Mouse (Mus musculus): Measurements from ENCODE around the gene Sirt3.

DNA sequence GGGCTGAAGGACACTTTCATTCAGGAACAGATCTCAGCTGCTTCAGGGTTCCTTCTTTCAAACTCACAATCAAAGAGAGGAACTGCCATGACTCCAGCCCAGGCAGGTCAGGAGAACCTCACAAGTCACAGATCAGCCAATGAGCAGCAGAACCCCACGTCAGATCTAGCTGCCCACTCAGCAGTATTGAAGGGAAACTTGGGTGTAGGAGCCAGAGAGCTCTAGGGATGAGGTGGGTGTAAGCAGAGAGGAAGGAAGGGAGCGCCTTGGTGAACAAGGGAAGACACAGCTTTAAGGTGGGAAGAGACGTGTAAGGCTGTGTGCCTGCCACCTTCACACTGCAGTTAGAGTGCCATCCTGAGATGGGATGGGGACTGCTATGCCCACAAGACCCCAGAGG is 30.2 kb upstream of the Sirt3 start:
- TF ChIP-seq POLR2A (IDR thresholded peaks at IDR 0.05; ENCODE audit: control insufficient read depth, extremely low read depth, insufficient read depth, low read length, poor library complexity): no peak
- no peak for TF ChIP-seq CTCF (IDR thresholded peaks at IDR 0.05; ENCODE audit: borderline replicate concordance, control insufficient read depth, extremely low read depth, insufficient read depth, low read length, poor library complexity)
